Mouse (Mus musculus) liver, adult 2 months (tissue): ENCODE data around the gene Ankrd52.

Experiments
- CTCF ChIP-seq: fragments of 200-500 bp; IDR thresholded peaks from 2 replicates; pipeline ENCODE4 v1.5.1; 2011; ENCODE audit warnings: low read depth, low read length, control low read depth
- POLR2A ChIP-seq: fragments of 200-500 bp; IDR thresholded peaks from 2 replicates; pipeline ENCODE4 v1.6.1; 2011; ENCODE audit warnings: low read length, control low read depth; ENCODE audit not compliant: insufficient read depth; ENCODE audit errors: extremely low read depth

DNA sequence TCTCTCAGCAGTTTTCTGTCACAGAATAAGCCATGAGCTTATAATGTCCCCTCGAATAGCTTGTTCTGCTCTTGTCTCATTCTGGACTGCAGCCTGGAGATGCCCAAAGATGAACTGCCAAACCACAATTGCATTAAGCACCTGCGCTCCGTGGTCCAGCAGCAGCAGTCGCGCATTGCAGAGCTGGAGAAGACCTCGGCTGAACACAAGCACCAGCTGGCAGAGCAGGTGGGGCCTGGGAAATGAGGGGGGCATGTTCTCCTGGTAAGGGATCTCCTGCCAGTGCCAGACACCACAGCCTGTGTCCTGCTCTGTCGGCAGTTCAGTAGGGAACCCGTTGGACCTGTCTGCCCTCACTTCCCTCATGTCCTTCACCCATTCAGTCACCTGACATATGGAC, 59.5 kb downstream of the Ankrd52 start:
- TF ChIP-seq CTCF (no peak), POLR2A (no peak)
